Mouse (Mus musculus): Measurements from ENCODE around the gene Nxph2.
"Not testable (repeated sequence)": the region's sequence is repeated elsewhere in the genome, so short reads cannot be mapped to it uniquely, and the experiment has no call there.

Gene Nxph2

DNA sequence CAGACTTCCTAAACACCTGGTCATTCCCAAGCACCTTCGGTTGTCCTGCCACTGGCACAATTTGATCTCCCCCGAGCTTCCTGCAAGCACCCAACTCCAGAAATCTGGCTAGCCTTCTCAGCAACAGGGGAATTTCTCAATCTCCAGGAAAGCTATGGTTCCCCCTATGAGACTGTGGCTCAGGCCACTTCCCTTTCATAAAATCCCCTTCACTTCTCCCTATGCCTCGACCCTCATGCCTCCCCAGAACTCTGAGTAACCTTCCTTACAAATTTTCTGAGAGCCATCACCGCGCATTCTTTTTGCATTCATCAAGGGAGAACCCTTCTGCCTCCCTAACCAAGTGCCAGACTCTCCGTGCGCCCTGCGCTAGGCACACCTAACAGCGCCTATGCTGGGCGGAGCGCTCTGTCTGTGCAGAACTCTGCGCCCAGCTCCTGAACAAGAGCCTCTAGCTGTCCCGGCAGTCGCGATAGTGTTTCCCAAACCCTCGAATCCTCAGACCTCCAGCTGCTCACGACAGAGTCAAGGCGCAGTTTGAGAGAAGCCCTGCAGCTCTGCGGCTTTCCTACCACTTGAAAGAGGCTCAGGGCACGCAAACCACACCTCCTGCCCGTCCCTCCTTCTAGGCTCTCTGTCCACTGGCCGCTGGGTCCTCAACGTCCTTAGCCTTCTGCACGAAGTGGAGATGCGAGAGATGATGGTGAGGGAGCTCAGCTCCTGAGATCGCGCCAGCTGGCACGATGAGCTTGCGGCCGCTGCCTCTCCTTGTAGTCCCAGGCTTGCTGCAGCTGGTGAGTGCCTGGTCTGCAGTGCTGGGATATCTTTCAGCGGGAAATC lies at the start of gene Nxph2:
Gene Nxph2 (plus strand): TSS at position 501 of the 840 bp plus-strand sequence.
- peak; percentile 7 for DNase-seq (ENCODE audit: inconsistent ontology term)

DNA sequence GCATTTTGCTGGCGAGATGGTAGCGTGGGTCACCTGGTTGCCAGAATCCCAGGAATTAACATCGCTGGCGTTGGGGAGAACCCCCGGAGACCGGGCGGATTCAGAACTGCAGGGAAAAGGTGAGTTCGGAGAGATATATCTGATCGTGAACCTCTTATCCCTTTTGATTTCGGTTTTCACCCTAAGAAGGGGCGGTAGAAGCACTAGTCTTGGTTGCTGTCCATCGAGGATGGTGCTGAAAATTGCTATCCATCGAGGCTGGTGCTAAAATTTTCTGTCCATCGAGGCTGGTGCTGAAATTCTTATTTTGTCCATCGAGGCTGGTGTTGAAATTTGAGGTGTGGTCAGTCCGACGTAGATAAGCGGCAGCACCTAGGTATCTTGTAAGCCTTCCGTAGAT lies 30.1 kb upstream of the Nxph2 start:
- not testable (repeated sequence) for DNase-seq (ENCODE audit: inconsistent ontology term)

DNA sequence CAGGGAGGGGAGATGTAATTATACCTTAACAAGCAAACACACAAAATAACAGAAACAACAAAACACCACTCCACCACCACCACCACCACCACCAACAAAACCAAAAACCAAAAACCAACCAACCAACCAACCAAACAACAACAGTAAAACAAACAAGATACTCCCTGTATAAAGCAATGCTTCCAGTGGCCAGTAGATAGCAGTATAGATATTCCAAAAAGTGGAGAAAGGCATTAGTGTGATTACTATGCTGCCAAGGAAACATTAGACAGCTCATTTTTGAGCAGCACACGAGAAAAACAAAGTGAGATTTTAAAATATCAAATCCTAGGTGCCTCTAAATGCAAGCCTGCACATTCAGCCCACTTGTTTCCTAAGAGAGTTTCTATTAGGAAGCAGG lies 6.2 kb upstream of the Nxph2 start:
- no peak for DNase-seq (ENCODE audit: inconsistent ontology term)

Data from Muller cell, postnatal 12 days (primary cell).